Mouse (Mus musculus): ENCODE results near the gene Pde11a. TPM values are rescaled to one million over a fixed set of nuclear protein-coding genes. Genes with fewer than 3 reads are reported as not detected.

Pde11a gene
- polyA plus RNA-seq (2012; rRNA removed; ENCODE audit: low replicate concordance): 0.24 and 0.78 TPM in 2 replicates

DNA sequence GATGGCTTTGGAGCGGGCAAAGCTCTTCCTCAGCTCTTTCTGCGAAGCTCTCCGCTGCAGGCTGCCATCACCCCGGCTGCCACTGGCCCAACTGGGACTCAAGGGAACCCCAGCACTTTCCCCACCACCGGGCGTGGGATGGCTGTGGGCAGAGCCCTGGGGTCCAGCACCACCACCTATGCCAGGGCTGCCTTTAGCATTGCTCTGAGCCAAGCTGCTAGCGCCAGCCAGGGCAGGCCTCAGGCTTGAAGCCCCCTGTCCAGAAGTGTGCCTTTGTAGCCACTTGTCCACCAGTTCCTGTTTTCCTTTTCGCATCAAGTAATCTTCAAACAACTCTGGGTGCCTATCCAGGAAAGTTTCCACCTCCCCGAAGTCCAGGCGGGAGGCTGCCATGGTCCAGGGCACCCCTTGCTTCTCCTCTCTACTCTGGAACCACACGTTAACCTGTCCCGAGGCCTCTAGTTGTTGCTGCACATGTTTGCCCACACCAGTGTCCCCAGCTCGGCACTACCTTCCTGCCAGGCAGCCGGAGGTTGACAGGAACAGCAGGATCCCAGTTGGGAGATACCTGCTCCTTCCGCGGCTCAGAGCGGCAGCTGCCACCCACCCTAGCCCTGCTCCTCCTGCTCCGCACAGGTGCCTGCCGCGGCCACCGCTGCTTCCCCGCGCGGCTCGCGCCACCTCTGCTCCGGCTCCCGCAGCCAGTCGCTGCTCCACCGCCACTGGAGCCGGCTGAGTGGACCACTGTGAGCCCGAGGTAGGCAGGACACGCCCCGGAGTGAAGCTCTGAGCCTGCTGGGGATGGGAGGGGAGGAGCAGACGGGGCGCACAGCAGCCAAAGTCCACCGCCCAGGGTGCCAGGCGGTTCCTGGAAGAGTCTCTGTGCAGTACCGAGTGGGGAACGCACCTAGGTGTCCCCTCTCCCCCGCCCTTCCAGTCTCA, at the start of gene Pde11a:
Gene Pde11a, minus strand, starts transcription at position 560 of the 942 bp plus-strand sequence.

DNA sequence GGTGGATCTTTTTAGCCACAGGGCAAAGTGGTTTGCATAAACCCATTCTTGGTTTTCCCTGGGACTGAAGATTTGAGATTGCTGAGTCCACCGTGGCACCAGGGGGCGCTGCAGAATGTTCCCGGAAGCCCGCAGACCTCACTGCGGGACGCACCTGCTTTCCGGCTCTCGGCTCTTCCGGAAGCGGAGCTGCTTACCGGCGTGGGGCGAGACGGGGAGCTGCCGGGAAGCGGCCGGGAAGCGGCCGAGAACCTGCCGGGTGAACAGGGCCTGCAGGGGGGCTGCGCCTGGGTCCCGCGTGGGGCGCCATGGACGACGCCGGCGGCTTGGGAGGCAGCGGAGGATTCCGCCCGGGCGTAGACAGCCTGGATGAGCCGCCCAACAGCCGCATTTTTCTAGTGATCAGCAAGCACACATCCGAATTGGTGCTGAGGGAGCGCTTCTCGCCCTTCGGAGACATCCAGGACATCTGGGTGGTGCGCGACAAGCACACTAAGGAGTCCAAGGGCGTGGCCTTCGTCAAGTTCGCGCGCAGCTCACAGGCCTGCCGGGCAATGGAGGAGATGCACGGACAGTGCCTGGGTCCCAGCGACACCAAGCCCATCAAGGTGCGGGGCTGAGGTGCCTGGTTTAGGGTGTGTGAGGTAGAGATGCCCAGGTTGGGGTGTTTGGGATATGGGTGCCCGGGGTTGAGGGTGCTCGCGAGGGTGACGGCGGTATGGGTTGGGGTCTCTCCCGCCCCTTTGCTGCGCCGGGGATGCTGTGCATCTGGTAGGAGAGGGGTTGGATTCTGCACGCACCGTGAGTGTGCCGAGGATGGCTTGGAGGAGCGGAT, 31.5 kb upstream of the Pde11a start, which contains the start of gene Rbm45:
Gene Rbm45, plus strand, starts transcription at position 164 of the 835 bp plus-strand sequence.

DNA sequence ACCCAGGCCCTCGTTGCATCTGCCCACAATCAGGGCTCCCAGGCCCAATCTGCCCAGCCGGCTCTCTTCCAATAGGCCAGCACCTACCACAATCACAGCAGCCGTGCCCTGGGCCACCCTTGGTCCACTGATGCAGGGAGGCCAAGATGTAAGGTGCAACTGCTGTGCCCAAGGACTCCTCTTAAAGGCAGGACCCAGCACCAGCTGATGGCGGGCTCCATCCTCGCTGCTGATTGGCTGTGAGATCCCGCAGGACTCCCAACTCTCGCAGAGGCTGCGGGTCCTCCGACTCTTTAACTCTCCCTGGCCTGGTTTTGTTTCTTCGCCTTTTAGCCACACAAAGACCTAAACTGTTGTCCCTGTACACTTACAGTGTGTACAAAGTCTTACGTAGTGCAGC, 21.7 kb upstream of the Pde11a start, which contains the start of gene Cyct:
Gene Cyct, minus strand, starts transcription at position 225 of the 400 bp plus-strand sequence.

DNA sequence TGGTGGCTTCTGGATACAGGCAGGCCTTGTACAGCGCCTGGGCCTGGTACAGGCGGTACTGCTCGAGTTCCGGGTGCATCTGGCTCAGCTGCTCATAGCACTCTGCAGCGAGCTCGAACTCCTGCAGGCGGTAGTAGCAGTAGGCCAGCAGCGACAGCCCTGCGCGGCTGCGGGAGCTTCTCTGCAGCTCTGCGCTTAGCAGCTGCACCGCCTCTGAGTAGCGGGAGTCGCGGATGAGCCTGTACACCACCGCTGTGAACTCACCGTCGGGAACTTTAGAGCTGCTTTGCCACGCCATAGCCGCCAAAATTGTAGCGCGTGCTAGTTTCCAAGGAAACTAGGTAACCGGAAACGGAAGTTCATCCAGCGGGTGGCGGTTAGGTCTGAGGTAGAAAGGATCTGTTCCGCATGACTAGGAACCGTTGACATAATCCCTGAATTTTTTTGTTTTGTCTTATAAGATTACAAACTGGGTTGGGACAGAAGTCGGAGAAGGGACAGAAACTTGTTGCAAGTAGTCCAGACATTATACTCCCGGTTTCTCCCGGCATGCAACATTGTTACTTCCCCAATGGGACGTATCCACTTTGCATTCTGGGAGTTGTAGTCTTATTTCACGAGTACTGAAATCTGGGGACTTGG, 357.0 kb downstream of the Pde11a start, which contains the start of gene Ttc30a1:
Gene Ttc30a1, minus strand, starts transcription at position 528 of the 642 bp plus-strand sequence.

DNA sequence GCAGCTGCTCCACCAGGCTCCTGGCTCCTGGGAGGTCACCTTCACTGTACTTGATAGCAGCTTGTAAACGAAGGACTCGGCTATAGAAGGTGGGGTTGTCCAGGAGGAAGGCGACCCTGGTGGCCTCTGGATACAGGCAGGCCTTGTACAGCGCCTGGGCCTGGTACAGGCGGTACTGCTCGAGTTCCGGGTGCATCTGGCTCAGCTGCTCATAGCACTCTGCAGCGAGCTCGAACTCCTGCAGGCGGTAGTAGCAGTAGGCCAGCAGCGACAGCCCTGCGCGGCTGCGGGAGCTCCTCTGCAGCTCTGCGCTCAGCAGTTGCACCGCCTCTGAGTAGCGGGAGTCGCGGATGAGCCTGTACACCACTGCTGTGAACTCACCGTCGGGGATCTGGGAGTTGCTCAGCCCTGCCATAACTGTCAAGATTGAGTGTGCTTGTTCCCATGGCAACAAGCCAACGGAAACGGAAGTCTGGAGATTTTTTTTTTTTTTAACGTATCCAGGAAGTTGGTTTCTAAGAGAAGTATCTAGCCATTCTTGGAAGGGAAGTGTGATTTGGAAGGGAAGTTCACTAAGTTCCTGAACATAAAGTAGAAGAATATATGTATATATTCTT, 360.7 kb downstream of the Pde11a start, which contains the start of gene Ttc30a2:
Gene Ttc30a2, minus strand, starts transcription at position 419 of the 617 bp plus-strand sequence.

Other genes with a start within 250 kb of the Pde11a start
- not detected in 2 replicates for gene Cyct, start 21.7 kb upstream of the Pde11a start, polyA plus RNA-seq (2012; rRNA removed; ENCODE audit: low replicate concordance)
- gene Rbm45, start 31.2 kb upstream of the Pde11a start, polyA plus RNA-seq (2012; rRNA removed; ENCODE audit: low replicate concordance): 6.9 and 10.4 TPM in 2 replicates
- 7.5 and 8.1 TPM in 2 replicates for gene Osbpl6, start 67.7 kb upstream of the Pde11a start, polyA plus RNA-seq (2012; rRNA removed; ENCODE audit: low replicate concordance)

All from mammary gland, adult 2 months (tissue).